Mouse (Mus musculus): ENCODE data around the gene Fen1.

Fen1 gene

DNA sequence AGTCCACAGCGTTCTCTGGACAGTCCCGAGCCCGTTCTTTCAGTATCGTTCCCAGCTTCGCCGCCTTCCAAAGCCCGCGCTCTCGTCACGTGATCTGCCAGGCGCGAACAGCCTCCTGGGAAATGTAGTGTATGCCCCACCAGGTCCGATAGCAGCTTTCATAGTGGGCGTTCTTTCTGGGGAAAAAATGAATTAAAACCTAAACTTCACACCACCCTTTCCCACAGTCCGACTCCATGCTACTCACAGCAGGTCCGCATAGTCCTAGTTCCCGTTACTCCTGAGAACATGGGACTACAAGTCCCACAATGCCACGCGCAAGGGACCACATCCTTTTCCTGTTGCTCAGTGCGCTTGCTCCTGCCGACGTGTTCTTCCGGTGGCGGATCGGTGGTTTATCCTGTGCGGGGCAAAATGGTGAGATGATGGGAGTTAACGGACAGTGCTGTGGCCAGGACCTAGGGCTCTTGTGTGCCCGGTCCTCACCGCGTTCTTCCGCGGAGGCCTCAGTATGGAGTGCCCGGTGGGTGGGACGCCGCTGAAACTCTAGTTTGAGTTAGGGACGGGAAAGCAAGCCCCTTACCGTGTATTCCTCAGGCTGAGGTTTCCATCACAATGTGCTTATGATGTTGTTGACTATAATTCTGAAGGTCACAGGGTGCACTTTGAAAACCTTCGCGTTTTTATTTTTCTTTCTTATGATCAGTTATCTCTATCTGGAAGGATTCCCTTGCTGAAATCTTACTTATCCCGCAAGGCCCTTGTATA is at the start of gene Fen1, which contains the start of gene Tmem258:
Gene Fen1 (minus strand): TSS at position 322 of the 768 bp plus-strand sequence.
Gene Tmem258 (plus strand): TSS at position 167 of the 768 bp plus-strand sequence.
- peak; percentile 91 for DNase-seq

DNA sequence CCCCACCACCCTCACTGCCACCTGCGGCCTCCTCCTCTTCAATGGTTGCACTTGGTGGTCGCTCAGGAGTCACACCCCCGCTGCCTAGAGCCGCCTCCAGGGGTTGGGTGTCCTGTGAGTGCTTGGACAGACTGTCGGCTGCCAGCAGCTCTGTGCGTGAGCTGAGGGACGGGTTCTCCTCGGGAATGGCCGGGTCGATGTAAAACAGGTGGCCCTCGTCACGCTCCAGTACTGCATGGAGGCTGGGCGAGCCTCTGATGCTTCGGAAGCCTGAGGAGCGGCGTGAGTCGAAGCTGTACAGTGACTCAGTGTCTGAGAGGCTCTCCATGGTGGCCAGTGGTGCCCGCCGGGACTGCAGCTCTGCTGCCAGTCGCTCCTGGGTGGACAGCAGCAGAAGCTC is 44.2 kb upstream of the Fen1 start:
- DNase-seq, result peak; percentile 51

DNA sequence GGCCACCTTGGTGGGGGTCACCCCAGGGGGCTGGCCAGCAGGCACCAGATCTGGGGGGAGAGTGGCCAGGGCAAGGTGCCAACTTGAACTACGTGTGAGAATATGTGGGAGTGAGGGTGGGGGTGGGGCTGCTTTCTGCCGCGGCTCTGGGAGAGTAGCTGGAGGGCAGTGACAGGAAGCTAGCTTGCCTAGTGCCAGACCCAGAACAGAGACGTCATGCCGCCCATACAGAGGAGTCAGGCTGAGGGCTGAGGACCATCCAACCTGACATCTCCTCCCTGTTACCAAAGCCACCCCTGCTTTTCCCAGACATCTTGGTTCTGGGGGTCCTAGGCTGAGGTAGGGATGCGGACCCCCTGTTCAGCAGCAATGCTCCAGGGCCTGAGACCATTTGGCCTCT is 43.2 kb upstream of the Fen1 start:
- peak; percentile 33 for DNase-seq

DNA sequence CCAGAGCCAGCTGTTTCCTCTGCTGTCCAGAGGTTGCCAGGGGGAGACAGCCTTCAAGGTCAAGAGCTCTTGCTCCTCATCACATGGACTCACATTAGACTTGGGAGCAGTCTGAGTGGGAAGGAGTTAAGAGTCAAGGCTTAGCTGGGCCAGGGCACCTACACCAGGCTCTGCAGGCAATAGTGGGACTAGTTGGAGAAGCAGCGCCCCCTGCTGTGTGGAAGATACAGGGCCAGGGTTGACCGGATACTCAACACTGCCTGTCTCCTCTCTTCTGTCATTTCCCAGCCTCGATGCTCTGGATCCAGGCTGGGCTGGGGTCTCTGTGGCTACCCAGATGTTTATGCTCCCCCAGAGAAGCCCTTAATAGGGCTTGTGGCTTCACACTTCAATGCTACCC is 40.2 kb upstream of the Fen1 start:
- peak; percentile 74 for DNase-seq

DNA sequence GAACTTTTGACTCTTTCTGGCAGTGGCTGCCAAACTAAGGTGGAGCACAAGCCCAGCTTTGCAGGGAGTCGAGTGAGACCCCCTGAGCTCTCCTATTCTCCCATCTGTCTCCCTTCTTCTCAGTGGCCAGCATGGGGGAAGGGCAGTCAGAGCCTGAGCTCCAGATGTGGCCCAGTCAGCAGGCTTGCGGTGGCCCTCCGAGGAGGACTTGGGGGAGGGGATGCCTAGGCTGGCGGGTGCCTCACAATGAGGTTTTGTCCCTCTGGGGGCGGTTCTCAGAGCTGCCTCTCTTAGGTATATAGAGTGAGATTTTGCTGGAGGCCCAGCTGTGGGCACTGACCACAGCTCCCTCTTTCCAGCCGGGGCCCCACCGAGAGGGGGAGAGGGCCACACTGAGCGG is 38.9 kb upstream of the Fen1 start:
- no peak for DNase-seq

DNA sequence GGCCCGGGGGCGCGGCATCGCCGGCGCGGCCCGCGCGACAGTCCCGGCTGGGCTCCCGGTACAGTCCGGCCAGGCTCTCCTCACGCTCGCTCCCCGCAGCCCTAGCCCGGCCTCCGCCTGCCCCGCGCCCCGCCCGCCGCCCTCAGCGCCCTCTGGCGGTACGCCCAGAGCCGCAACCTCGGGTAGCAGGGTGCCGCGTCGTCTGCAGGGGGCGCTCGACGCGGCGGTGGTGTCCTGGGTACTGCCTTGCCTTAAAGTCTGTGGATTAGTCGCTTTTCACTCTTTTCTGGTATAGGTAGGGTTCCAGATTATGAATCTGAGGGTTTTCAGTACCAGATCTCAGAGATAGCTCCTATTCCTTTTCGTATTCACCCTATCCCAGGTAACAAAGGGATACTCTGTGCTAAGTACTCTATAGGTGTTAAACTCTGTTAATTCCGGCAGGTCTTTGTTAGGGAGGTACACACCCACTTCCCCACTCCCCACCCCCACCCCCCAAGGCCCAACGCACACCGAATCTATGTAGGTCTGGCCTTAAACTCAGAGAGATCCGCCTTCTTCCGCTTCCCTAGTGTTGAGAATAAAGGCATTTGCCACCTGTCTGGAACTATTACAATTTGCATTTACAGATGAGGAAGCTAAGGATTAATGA is 36.8 kb upstream of the Fen1 start, which contains the start of gene Myrf:
Gene Myrf (minus strand): TSS at position 95 of the 652 bp plus-strand sequence.
- peak; percentile 85 for DNase-seq

DNA sequence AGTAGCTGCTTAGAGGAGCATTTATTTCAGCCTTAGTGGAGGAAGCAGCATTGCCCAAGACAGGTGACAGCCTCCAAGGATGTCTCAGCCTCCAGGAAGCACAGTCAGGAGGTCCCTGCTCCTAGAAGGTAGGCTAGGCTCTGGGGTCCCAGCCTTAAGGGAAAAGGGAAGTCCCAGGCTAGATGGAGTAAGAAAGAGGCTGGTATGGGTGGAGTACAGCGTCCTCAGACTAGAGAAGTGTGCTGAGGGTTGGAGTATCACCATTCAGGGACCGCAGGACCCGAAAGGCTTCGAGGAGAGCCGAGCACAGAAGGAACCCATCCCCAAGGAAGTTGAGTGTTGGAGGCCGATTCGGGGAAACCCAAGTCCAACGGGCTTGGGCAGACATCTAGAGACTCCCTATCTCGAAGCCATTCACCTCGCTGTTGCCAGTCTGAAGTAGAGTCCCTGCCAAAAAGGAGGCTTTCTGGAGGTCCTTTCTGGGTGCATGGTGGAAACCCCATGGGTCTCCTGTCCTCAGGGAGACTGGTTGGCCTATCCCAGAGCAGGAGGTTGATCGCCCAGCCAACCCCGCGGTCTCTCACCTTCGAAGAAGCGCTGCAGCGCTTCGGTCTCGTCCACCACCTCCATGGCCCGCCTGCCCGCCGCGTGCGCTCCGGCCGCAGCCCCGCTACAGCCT is 36.1 kb upstream of the Fen1 start:
- no peak for DNase-seq

DNA sequence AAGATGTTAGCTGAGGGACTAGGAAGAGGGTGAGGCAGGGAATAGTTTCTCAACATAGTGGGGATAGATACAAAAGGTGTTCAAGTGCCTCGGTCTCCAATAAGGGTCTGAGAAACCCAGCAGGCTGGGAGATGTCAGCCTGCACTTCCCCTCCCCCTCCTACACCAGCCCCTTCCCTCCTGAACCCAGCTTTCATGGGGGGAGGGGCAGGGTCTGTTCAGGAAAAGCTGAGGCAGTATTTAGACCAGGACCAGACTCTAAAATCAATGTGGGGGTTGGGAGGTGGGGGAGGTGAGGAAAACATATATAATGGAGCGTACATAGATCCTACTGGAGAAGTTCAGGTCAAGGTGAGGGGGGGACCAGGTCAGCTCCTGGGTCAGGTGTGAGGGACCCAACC is 35.5 kb upstream of the Fen1 start:
- DNase-seq, result no peak

DNA sequence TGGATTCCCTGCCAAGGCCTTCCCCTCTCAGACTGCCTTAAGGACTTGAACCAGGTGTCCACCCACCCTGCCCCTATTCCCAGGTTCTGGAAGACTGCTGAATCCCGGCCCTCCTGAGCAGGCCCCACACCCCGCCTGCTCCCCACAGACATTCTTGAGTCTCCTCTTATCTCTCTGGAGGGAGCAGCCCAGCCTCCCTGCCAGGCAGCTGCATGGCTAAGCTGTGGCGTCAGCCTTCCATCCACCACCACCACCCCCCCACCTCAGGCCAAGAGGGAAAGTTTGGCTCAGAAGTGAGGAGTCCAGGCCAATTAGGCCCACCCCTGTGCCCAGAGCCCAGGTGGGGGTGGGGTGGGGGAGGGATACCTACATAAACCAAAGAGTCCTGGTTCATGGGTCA is 34.5 kb upstream of the Fen1 start:
- DNase-seq, result peak; percentile 49

DNA sequence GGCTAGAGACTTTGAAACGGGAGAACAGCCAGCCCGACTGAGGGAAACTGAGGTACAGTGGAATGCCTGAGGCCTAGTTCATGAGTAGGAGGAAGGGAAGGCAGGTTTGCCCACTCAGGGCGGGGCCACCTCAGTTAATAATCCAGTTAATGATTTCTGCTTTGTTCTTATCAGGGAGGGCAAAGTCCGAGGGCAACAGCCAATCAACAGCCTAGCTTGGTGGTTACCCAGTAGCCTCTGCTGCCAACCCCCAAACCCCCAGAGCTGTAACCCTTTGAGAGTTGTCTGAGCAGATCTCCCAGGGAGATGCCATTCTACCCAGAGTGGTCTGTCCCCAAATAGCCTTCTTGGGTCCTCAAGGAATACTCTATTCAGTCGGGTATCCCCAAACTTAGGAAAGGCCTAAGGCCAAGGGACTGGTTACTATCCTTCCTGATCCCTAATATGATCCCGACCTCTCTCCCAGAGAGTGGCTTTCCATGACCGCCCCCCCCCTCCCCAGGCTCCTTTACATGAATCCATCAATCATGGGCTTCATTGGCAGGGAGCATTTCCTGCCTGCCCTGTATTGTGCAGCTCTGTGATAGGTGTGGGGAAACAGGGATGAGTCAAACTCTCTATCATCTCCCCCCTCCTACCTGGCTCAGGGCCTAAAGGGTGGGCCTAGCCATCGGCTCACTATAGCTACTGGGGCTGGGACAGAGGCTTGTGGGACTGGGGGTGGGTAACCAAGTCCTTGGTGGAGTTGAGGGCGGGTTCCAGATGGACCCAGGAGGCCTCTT is 32.0 kb upstream of the Fen1 start:
- DNase-seq, result no peak

DNA sequence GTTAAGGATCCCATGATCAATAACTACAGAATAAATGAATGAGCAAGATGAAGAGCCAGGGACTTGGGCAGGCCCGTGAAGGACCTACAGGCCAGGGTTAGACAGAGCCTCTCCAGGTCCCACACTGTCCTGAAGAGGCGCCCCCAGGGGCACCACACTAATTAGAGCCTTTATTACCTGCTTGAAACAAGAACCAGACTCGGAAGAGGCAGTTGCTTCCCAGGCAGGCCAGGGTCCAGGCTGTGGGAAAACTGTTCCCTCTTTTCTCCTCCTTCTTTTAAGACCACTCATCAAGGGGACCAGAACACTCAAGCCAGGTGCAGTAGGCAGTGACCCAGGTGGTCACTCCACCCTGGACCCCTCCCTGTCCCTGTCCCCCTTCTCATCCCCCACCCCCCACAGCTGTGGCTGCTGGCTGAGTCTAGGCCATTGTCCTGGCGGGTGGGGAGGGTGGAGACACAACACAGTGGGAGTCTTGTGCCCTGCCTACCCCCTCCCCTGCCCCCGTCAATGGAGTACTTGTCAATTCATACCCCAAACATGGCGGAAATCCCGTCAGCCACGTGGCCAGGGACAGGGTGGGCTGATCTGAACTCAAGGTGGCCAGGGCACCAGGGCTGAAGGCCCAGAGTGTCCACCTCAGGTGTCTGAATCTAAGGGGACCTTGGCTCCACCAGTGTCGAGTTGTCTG is 28.5 kb upstream of the Fen1 start:
- no peak for DNase-seq

DNA sequence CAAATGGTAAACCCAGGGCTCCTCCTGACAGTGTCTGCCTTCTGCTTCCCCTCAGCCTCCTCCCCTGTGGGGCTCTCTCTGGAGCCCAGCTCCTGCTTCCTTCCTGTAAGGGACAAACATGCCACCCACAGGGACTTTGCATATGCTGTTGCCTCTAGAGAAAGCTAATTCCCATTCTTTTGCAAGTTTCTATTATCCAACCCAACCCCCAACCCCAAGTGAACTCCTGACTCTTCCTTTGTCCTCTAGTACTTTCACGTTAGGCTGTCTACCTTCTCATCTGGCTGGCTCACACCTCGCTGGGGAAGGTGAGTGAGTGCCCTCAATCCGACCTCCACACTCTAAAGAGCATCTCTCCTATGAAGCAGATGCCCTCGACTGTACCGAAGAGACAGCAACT is 27.9 kb upstream of the Fen1 start:
- no peak for DNase-seq

DNA sequence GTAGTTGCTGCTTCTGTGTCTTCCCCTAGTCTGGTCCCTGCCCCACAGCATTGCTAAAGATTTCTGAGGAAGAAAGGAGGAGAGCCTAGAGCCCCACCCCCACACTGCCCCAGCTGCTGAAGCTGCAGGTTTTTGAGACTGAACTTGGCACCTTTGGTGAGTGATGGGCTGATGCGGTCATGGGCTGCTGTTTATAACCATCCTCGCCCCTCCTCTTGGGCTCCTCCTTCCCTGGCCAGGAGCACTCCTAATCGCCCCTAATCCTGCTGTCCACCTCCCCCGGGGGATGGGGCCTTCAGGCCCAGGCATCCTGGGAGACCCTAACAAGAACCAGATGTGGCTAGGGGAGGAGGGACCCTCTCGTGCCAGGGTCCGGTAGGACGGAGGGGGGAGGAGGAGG is 27.0 kb upstream of the Fen1 start:
- DNase-seq, result peak; percentile 22

DNA sequence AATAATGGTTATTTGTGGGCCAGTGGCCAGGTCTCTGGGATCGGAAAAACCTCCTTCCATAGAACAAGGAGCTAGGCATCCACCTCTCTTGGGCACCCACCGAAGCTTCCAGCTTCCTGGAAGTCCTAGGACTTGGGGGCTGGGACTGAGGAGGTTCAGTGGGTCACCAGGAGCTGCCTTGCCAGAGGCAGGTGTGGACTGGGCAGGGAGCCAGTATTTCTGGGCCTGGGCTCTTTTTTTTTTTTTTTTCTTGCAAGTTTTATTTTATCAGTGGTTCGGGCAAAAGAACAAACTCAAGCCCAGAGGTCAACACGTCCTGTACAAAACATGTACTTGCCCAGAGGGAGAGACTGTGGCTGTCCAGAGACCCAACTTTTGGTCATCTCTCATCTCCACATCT is 21.8 kb upstream of the Fen1 start:
- DNase-seq, result peak; percentile 32

DNA sequence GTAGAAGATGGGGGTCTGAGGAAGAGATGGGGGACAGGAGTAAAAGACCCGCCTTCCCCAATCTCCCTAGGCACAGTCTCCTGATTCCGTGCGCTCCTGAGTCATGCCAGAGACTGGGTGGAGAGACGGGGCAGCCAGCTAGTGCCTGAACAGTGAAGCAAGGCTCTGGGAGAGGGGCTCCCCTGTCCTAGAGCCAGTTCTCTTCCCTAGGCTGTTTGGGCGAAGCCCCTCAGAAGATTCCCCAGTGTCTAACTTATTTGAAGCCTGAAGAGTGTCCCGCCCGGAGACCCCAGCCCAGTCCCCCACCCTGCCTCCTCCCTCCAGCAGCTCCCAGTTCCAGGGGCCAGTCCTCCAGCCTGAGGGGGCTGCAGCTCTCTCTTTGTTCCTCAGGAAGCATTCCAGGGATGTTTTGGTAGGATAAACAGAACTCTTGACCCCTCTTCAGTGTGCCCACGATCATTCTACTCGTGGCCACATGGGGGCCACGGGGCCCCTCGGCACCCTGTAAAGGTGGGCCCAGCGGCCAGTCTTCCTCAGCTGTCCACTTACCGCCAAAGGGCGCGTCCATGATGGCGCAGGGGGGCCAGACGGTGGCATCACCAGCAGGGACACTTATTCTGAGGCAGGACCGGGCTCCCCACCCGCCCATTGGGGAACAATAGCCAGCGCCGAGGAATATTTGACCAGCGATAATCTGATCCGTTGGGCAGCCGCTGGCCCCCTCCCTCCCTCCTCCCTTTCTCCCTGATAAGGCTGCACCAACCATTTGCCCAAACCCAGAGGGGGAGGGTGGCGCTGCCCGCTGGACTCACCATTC is 20.9 kb upstream of the Fen1 start:
- no peak for DNase-seq

DNA sequence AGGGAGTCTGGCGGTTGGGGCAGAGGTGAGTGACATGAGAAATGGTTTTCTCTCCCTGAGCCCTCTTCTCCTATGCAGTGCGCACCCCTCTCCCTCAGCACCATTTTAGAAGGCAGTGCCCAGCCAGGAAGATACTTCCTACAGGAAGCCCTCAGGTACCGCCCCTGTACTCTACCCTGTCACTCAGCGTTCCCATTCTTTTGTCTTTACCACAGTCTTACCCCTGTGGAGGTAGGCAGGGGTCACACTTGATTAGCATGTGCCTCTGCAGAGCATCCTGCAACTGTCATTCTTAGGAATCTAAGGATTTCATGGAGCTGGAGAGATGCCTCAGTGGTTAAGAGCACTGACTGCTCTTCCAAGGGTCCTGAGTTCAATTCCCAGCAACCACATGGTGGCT is 19.6 kb upstream of the Fen1 start:
- DNase-seq, result no peak

DNA sequence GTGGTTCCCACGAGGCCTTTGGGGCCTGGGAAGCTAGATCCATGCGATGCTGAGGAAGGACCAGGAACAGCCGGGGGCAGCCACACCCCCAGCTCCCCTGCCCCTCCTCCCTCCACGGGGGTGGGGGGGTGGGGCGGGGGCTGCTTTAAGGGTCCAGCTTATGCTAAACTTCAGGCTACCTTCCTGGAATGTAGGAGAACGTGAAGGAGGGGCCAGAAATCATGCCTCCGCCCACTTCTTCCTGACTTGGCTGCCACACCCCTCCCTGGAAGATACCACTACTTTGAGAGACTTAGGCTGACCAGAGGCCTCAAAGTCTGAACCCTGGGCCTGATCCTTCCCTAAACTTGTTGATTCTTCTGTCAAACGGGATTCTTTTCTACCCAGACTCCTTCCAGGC is 18.7 kb upstream of the Fen1 start:
- DNase-seq, result peak; percentile 48

DNA sequence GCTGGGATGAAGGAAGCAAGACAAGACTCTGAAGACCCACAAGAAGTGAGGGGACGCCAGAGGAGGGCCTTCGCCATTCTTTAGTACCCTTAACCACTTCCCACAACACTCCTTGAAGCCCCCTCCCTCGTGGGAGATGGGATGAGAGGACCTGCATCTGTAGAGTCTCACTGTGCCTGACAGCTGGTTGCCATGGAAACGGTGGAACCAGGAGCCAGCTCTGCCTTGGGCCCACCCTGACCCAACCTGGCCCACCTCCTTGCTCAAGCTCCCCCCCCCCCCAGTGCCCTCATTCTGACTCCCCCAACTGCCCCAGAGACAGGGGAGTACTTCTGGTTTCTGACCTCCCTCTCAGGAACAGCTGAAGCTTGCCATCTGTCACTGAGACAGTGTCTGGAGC is 17.6 kb upstream of the Fen1 start:
- no peak for DNase-seq

DNA sequence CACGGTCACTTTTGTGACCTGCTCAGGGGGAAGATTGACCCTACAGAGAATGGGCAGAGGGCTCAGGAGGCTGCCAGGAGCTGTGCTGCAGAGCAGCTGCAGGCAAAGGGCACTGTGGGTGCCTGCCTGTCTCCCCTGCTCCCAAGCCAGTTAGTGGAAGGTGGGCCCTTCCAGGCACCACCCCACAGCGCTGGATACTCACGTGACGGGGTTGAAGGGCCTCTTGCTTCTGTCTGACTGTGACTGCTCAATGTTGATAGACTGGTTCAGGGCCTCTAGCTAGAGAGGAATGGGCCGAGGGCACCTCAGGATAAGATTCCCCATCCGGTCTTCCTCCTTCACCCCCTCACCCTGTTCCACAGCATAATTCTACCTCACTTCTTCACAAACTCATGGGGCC is 15.6 kb upstream of the Fen1 start:
- DNase-seq, result no peak

DNA sequence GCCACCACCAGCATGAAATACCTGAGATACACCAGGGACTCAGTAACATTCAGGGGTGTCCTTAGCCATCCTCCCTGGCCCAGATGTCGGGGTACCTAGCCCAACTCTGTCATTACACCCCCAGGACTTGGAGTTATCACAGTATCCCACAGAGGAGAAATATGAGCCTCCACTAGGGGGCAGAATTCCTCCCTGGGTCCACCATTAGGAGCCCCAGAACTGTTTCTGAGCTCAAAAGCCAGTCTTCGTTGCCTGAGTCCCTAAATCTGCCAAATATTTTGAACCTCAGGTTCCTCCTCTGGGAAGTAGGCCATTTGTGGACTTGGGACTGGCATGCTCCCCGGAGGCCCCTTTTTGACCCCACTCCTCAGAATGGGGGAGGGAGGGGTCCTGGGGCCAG is 15.1 kb upstream of the Fen1 start:
- DNase-seq, result peak; percentile 70

DNA sequence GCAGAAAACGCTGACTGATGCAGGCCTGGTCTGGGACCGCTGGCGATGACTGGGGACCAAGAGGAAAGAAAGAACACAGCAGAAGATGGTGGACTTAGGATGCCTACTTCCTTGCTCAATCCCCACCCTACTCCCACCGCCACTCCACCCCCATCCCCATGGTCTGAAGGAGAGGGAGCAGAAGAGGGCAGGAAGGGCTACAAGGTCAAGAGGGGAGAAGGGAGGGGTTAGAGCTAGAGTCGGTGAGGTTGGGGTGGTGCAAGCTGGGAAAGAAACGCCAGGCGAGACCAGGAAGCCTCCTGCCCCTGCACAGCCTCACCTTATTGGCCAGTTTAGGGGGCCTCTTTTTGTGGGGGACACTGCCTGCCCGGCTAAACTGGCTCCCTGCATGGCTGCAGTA is 12.1 kb upstream of the Fen1 start:
- no peak for DNase-seq

Data from lung, postnatal 10 days (tissue).